18 mouse cellular contexts compared by ENCODE assay signal in genomic region chr9:62246380-62246942, GRCm38 (mm10). TPM values are rescaled to one million over a fixed set of nuclear protein-coding genes. Genes with fewer than 3 reads are reported as not detected.
DNase-seq lines count a peak whose midpoint lies in the region; ATAC-seq and TF ChIP-seq lines count a peak whose summit lies in the region.
"Had no signal": no experiment of that assay in that cellular context is flagged by ENCODE, and none has a peak within 500 bp of the region (broad histone marks: within the 10 kb centered on the region; RNA-seq: fewer than 3 reads in every experiment).

No protein-coding gene starts in this region.

- no peak for TF ChIP-seq CTCF in lung, postnatal 0 days (IDR thresholded peaks at IDR 0.05)

- no peak for ATAC-seq in hindbrain, embryonic 14.5 days (ENCODE audit: low FRiP score)
- no peak for ATAC-seq in hindbrain, embryonic 12.5 days (ENCODE audit: low FRiP score)
- ATAC-seq in lung, postnatal 0 days, result no peak
- peak; percentile 26; the same call in 1 of the 2 replicates for ATAC-seq in intestine, embryonic 16.5 days
- 0 out of 2 replicates have a peak, but pooled peaks have one; percentile 23 for ATAC-seq in stomach, embryonic 16.5 days (ENCODE audit: insufficient read depth, low FRiP score)
- ATAC-seq: forebrain, postnatal 0 days; inflammation-experienced regulatory T-cells, adult 6 months had no signal

- no peak for TF ChIP-seq EP300 in lung, postnatal 0 days (IDR thresholded peaks at IDR 0.05)

- H3K9ac ChIP-seq in hindbrain, embryonic 14.5 days, result peak overlapping the region; percentile 22; the same call in 1 of the 2 replicates
- H3K9ac ChIP-seq in hindbrain, embryonic 12.5 days, result no peak overlapping the region
- no peak overlapping the region for H3K9ac ChIP-seq in lung, postnatal 0 days (replicated peaks; ENCODE audit: low read depth)
- H3K9ac ChIP-seq in intestine, embryonic 16.5 days (ENCODE audit: low read depth, low read length), result no peak overlapping the region
- H3K9ac ChIP-seq in stomach, embryonic 16.5 days (ENCODE audit: low read length), result no peak overlapping the region
- H3K9ac ChIP-seq: embryonic facial prominence, embryonic 12.5 days; forebrain, postnatal 0 days; liver, embryonic 14.5 days had no signal

- peak overlapping the region; percentile 53; the same call in 1 of the 2 replicates for H3K27ac ChIP-seq in hindbrain, embryonic 14.5 days
- no peak overlapping the region; the same call in 1 of the 2 replicates for H3K27ac ChIP-seq in hindbrain, embryonic 12.5 days
- no peak overlapping the region for H3K27ac ChIP-seq in lung, postnatal 0 days (ENCODE audit: low read length)
- no peak overlapping the region for H3K27ac ChIP-seq in intestine, embryonic 16.5 days (ENCODE audit: low read length)
- peak overlapping the region; percentile 60 for H3K27ac ChIP-seq in stomach, embryonic 16.5 days (ENCODE audit: low read length)
- H3K27ac ChIP-seq: embryonic facial prominence, embryonic 12.5 days; liver, embryonic 14.5 days had no signal

- H3K4me3 ChIP-seq in hindbrain, embryonic 14.5 days (replicated peaks; ENCODE audit: low read length), result no peak overlapping the region
- no peak overlapping the region for H3K4me3 ChIP-seq in hindbrain, embryonic 12.5 days
- H3K4me3 ChIP-seq in lung, postnatal 0 days (ENCODE audit: low read depth, low read length), result no peak overlapping the region
- no peak overlapping the region for H3K4me3 ChIP-seq in intestine, embryonic 16.5 days (ENCODE audit: low read length)
- H3K4me3 ChIP-seq in stomach, embryonic 16.5 days (replicated peaks; ENCODE audit: low read length), result no peak overlapping the region
- H3K4me3 ChIP-seq: embryonic facial prominence, embryonic 12.5 days had no signal

- no peaks in the 10 kb centered on the region for H3K27me3 ChIP-seq in hindbrain, embryonic 14.5 days (ENCODE audit: control insufficient read depth, insufficient read depth, low read length)
- peaks cover 6% of the 10 kb centered on the region for H3K27me3 ChIP-seq in hindbrain, embryonic 12.5 days
- no peaks in the 10 kb centered on the region for H3K27me3 ChIP-seq in lung, postnatal 0 days (replicated peaks; ENCODE audit: insufficient read depth, low read length)
- no peaks in the 10 kb centered on the region for H3K27me3 ChIP-seq in intestine, embryonic 16.5 days (replicated peaks; ENCODE audit: control insufficient read depth, insufficient read depth, low read length)
- no peaks in the 10 kb centered on the region for H3K27me3 ChIP-seq in stomach, embryonic 16.5 days (ENCODE audit: control insufficient read depth, insufficient read depth, low read length)
- H3K27me3 ChIP-seq: embryonic facial prominence, embryonic 12.5 days had no signal

- no peaks in the 10 kb centered on the region for H3K36me3 ChIP-seq in hindbrain, embryonic 14.5 days (replicated peaks; ENCODE audit: control insufficient read depth, insufficient read depth)
- H3K36me3 ChIP-seq in hindbrain, embryonic 12.5 days, result no peaks in the 10 kb centered on the region
- no peaks in the 10 kb centered on the region for H3K36me3 ChIP-seq in lung, postnatal 0 days (ENCODE audit: insufficient read depth, low read length)
- H3K36me3 ChIP-seq in intestine, embryonic 16.5 days (ENCODE audit: control insufficient read depth, insufficient read depth, low read length), result no peaks in the 10 kb centered on the region
- no peaks in the 10 kb centered on the region for H3K36me3 ChIP-seq in stomach, embryonic 16.5 days (ENCODE audit: control insufficient read depth, insufficient read depth, low read length)
- H3K36me3 ChIP-seq: embryonic facial prominence, embryonic 12.5 days had no signal

- H3K9me3 ChIP-seq in hindbrain, embryonic 14.5 days (ENCODE audit: control insufficient read depth, low read length), result no peaks in the 10 kb centered on the region
- H3K9me3 ChIP-seq in hindbrain, embryonic 12.5 days (replicated peaks), result no peaks in the 10 kb centered on the region
- no peaks in the 10 kb centered on the region for H3K9me3 ChIP-seq in lung, postnatal 0 days (ENCODE audit: low read length)
- no peaks in the 10 kb centered on the region for H3K9me3 ChIP-seq in intestine, embryonic 16.5 days (ENCODE audit: control insufficient read depth, low read length)
- no peaks in the 10 kb centered on the region for H3K9me3 ChIP-seq in stomach, embryonic 16.5 days (replicated peaks; ENCODE audit: control insufficient read depth, low read length)
- H3K9me3 ChIP-seq: embryonic facial prominence, embryonic 12.5 days had no signal

- 48% methylated on average over 4 of the region's 4 CpGs for WGBS in hindbrain, embryonic 14.5 days
- 83% methylated on average over 4 of the region's 4 CpGs for WGBS in hindbrain, embryonic 12.5 days
- 40% methylated on average over 4 of the region's 4 CpGs for WGBS in lung, postnatal 0 days
- WGBS in intestine, embryonic 16.5 days, result 26% methylated on average over 4 of the region's 4 CpGs
- 23% methylated on average over 4 of the region's 4 CpGs for WGBS in stomach, embryonic 16.5 days

- H3K4me2 ChIP-seq in hindbrain, embryonic 14.5 days (replicated peaks), result no peak overlapping the region
- no peak overlapping the region for H3K4me2 ChIP-seq in hindbrain, embryonic 12.5 days (replicated peaks)
- H3K4me2 ChIP-seq in lung, postnatal 0 days (replicated peaks; ENCODE audit: low read depth, low read length), result peak overlapping the region; percentile 19; the same call in 1 of the 2 replicates
- H3K4me2 ChIP-seq in intestine, embryonic 16.5 days (ENCODE audit: low read depth, low read length), result no peak overlapping the region
- peak overlapping the region; percentile 42 for H3K4me2 ChIP-seq in stomach, embryonic 16.5 days (ENCODE audit: low read depth, low read length)

- no peak for DNase-seq in hindbrain, embryonic 14.5 days (ENCODE audit: low spot score)
- no peak for DNase-seq in lung, postnatal 0 days (ENCODE audit: low spot score)
- no peak for DNase-seq in lung, postnatal 4 days
- no peak for DNase-seq in embryo, embryonic 9.5 days (ENCODE audit: extremely low spot score)
- DNase-seq: adrenal gland, postnatal 10 days; B cell, adult 2 months; cerebellum, adult 18-20 months; forebrain, postnatal 0 days; thymus, adult 18-20 months had no signal

- H3K4me1 ChIP-seq in hindbrain, embryonic 14.5 days (replicated peaks; ENCODE audit: control insufficient read depth, insufficient read depth, low read length), result 0 out of 2 replicates have a peak, but pooled peaks cover 7% of the 10 kb centered on the region
- H3K4me1 ChIP-seq in hindbrain, embryonic 12.5 days, result peaks cover 11% of the 10 kb centered on the region
- no peaks in the 10 kb centered on the region; the same call in 1 of the 2 replicates for H3K4me1 ChIP-seq in lung, postnatal 0 days (ENCODE audit: insufficient read depth, low read depth, low read length)
- peaks cover 10% of the 10 kb centered on the region for H3K4me1 ChIP-seq in intestine, embryonic 16.5 days (ENCODE audit: control insufficient read depth, insufficient read depth, low read length)
- H3K4me1 ChIP-seq in stomach, embryonic 16.5 days (ENCODE audit: control insufficient read depth, insufficient read depth, low read length), result 0 out of 2 replicates have a peak, but pooled peaks cover 9% of the 10 kb centered on the region

RNA-seq across cellular contexts. Expression of gene Spesp1, which starts 35.5 kb away (rescaled TPM):
- polyA plus RNA-seq in hindbrain, embryonic 14.5 days (2014; fragmentation: Nextera tagmentation; extraction: Ambion mirVana), result not detected in 2 replicates
- polyA plus RNA-seq in hindbrain, embryonic 12.5 days (2016; fragmentation: Nextera tagmentation; extraction: Ambion mirVana), result not detected in 2 replicates
- polyA plus RNA-seq in lung, postnatal 0 days (2015; fragmentation: Nextera tagmentation; extraction: Ambion mirVana), result not detected in 2 replicates
- not detected in 2 replicates for polyA plus RNA-seq in intestine, embryonic 16.5 days (2015; fragmentation: Nextera tagmentation; extraction: Ambion mirVana)
- not detected in 2 replicates for polyA plus RNA-seq in stomach, embryonic 16.5 days (2015; fragmentation: Nextera tagmentation; extraction: Ambion mirVana)
- polyA plus RNA-seq: brain, embryonic 14.5 days; embryonic facial prominence, embryonic 12.5 days; forebrain, postnatal 0 days; inflammation-experienced regulatory T-cells, adult 6 months; kidney, embryonic 16.5 days; limb, embryonic 11.5 days; liver, embryonic 14.5 days had no signal

Comparison
In these comparisons a context has a peak if more than half of its experiments do, and no peak if none do; other contexts are left out.
1. H3K27ac ChIP-seq: peak in hindbrain, embryonic 14.5 days (single experiment) and stomach, embryonic 16.5 days (single experiment); none in hindbrain, embryonic 12.5 days (single experiment), lung, postnatal 0 days (single experiment) and intestine, embryonic 16.5 days (single experiment).
2. ATAC-seq: peak in intestine, embryonic 16.5 days (single experiment) and stomach, embryonic 16.5 days (single experiment); none in hindbrain, embryonic 14.5 days (single experiment), hindbrain, embryonic 12.5 days (single experiment) and lung, postnatal 0 days (single experiment).
3. H3K4me2 ChIP-seq: peak in lung, postnatal 0 days (single experiment) and stomach, embryonic 16.5 days (single experiment); none in hindbrain, embryonic 14.5 days (single experiment), hindbrain, embryonic 12.5 days (single experiment) and intestine, embryonic 16.5 days (single experiment).